Mouse (Mus musculus) bone marrow macrophage, adult 2 months (primary cell): ENCODE data around the gene Aldh18a1.
"Not testable (repeated sequence)": the region's sequence is repeated elsewhere in the genome, so short reads cannot be mapped to it uniquely, and the experiment has no call there.

ENCODE experiments used
- CTCF ChIP-seq: IDR thresholded peaks from 2 replicates; pipeline ENCODE4 v1.5.1; 2012; ENCODE audit warnings: low read depth, mild to moderate bottlenecking, low read length, moderate library complexity
- POLR2A ChIP-seq: IDR thresholded peaks from 2 replicates; pipeline ENCODE4 v1.6.1; 2012; ENCODE audit warnings: mild to moderate bottlenecking, low read depth, low read length, borderline replicate concordance

- TF ChIP-seq CTCF, POLR2A: not testable (repeated sequence)
These were observed 33.4 kb upstream of the Aldh18a1 start for GRCm38 (mm10) chr19:40621616-40622015.
